Mouse (Mus musculus) CH12.LX (cell line): Measurements from ENCODE around the gene Cacna2d1.

ENCODE experiments used
- CHD2 ChIP-seq: IDR thresholded peaks from 2 replicates; pipeline ENCODE4 v1.6.1; 2011; ENCODE audit warnings: low read length, improper control_type of control experiment
- CTCF ChIP-seq, 2 experiments: IDR thresholded peaks in 1 of 2; conservative IDR thresholded peaks in 1 of 2; 2 replicates each; pipeline ENCODE4 v1.5.1; 2011 to 2012; ENCODE audit warnings: low read depth in 2 of 2, low read length in 2 of 2, improper control_type of control experiment in 1 of 2, inconsistent platforms in 1 of 2, mild to moderate bottlenecking in 1 of 2, moderate library complexity in 1 of 2
- E2F4 ChIP-seq: IDR thresholded peaks from 2 replicates; pipeline ENCODE4 v1.6.1; 2011; ENCODE audit warnings: low read depth, low read length, improper control_type of control experiment; ENCODE audit not compliant: insufficient replicate concordance
- ELF1 ChIP-seq: IDR thresholded peaks from 2 replicates; pipeline ENCODE4 v1.6.1; 2014; ENCODE audit warnings: low read depth, mild to moderate bottlenecking, inconsistent platforms, low read length, improper control_type of control experiment
- KAT2A ChIP-seq: IDR thresholded peaks from 2 replicates; pipeline ENCODE4 v1.6.1; 2012; ENCODE audit warnings: low read length, improper control_type of control experiment, inconsistent platforms; ENCODE audit not compliant: insufficient replicate concordance
- MAFK ChIP-seq: IDR thresholded peaks from 2 replicates; pipeline ENCODE4 v1.6.1; 2011; ENCODE audit warnings: low read length, improper control_type of control experiment; ENCODE audit not compliant: insufficient replicate concordance
- NELFE ChIP-seq: IDR thresholded peaks from 2 replicates; pipeline ENCODE4 v1.6.1; 2011; ENCODE audit warnings: low read depth, low read length, improper control_type of control experiment
- POLR2AphosphoS2 ChIP-seq: IDR thresholded peaks from 2 replicates; pipeline ENCODE4 v1.6.1; 2011; ENCODE audit warnings: low read depth, low read length, improper control_type of control experiment
- USF2 ChIP-seq: conservative IDR thresholded peaks from 2 replicates; pipeline ENCODE4 v1.6.1; 2011; ENCODE audit warnings: low read depth, low read length, improper control_type of control experiment

GRCm38 (mm10) chr5:16093071-16093693 lies 158.7 kb downstream of the Cacna2d1 start:
- no peak for TF ChIP-seq E2F4
- no peak for TF ChIP-seq CTCF (conservative IDR thresholded peaks at IDR 0.05 in 1 of 2, IDR thresholded peaks at IDR 0.05 in 1 of 2; ENCODE audit: low read depth in 2 of 2, low read length in 2 of 2)
- TF ChIP-seq POLR2AphosphoS2, result no peak
- TF ChIP-seq NELFE, result no peak
- TF ChIP-seq USF2, result no peak
- no peak for TF ChIP-seq ELF1
- no peak for TF ChIP-seq MAFK
- TF ChIP-seq KAT2A, result no peak
- no peak for TF ChIP-seq CHD2
